Mouse (Mus musculus) layer of hippocampus, postnatal 36 days (tissue): Measurements from ENCODE around the gene Amn1. TPM values are rescaled to one million over a fixed set of nuclear protein-coding genes. Genes with fewer than 3 reads are reported as not detected.
A peak's percentile ranks its signal among the peaks of the same experiment; 100 is the strongest.
"Not testable (repeated sequence)": the region's sequence is repeated elsewhere in the genome, so short reads cannot be mapped to it uniquely, and the experiment has no call there.

Experiments used
- DNase-seq, 2 experiments: peaks; one replicate each; pipeline ENCODE4 v3.0.0; 2022
- total RNA-seq, 2 experiments: library from RNA; stranded (reverse); gene quantifications; 2 replicates each; pipeline ENCODE4 v1.2.3; 2021

The Amn1 gene
- total RNA-seq, 2 experiments from 2014 or later: 27.1 to 32.5 TPM

DNA sequence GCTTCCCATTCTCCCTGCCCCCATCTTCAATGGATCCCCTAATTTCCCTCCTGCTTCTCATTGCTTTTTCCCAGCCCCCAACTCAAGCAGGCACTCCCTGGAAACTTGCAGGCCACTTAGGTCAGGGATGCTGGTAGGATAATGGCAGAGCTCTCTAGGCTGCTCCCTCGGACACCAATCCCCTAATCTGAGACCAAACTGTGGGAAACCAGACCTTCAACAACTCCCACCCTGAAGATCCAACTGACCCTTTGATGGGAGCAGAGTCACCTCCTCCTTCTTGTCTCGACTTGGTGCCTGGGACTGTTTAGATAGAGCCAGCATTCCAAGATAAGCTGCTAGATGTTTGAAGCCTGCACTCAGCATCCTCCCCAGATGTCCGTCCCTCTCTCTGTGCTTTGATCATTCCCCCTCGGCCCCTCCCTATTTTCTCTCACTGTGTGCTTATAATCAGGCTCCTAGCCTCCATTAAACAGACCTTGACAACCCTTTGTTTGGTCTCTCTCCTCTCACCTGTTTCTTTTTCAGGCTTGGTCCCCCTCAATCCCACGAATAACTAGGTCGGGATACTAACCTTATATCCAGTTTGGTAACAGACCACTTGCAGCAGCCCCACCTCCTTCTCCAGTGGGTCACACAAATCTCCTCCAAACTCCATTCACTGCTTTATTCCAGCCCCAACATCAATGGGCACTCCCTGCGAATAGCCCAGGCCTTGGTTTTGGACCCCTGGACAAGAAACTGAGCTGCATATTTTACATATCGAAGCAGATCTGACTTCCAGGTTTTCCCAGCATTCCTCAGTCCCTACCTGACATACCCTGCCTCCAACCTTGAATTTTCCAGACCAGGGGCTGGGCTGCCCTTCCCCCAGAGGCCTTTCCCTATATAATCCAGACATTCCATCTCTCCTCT, 34.1 kb downstream of the Amn1 start:
- no peak for DNase-seq

GRCm38 (mm10) chr6:149153473-149154115, 34.9 kb downstream of the Amn1 start:
- DNase-seq: no peak

GRCm38 (mm10) chr6:149152119-149152518, 36.4 kb downstream of the Amn1 start:
- no peak for DNase-seq

DNA sequence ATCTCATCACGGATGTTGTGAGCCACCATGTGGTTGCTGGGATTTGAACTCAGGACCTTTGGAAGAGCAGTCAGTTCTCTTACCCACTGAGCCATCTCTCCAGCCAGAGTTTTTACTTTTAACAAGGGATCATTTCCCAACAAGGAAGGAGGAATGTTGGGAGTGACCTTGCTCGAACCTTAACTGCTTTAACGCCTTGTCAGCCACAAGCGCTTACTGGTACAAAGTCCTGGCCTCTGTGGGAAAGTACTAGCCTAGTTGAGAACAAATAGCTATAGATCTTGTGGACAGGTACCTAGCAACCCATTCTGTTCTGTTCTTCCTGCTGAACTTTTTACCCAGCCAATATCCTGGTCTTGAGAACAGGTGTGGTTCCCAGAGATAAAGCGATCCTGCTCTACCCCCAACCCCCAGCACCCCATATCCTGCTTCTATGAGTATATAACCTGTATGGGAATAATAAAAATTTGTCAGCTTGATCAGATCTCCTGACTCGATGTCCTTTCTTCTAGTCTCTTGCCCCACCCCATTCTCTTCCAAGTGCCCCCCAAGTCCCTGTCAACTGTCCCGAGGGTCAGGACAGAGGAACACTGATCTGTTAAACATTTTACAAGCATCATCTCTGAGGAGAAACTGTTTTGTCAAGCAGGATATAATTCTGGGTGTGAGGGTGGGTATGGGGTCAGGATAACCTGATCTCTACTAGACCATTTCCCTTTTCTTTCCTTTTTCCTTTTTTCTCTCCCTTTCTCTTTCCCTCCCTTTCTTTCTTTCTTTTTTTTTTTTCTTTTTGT, 39.9 kb downstream of the Amn1 start:
- no peak for DNase-seq

- DNase-seq: no peak
These were observed 43.4 kb downstream of the Amn1 start for GRCm38 (mm10) chr6:149145143-149145542.

DNA sequence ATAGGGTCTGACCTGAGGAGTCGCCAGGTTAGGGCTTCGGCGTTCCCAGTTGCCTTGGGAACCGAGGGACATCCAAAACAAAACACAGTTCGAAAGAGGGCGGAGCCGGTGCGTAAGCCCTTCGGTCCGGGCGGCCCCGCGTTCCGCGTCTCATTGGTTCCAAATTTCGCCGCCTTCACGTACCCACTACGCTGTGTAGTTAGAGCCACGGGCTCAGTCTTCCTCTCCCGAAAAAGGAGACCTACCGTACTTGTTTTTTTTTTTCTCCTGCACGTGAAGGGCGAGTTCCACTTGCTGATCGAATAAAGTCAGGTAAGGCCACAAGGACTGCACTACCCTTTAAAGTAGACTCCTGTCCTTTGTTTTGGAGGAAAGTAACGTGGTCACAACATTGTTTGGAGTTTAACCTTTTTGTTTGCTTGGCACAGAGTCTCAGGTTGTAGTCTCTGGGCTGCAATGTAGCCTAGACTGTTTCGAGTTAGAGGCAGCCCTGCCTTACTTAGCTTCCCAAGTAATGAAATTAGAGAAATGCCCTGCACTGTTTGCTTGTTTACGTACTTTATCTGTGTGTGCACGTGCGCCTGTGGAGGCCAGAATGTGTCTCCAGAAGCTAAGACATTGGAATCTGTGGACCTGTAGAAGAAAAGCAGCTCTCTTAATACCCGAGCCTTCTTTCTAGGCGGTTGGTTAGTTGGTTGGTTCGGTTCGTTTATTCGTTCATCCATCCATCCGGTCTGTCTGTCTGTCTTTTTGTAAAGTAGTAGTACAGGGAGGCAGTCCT, 46.9 kb downstream of the Amn1 start:
- peak; percentile 72 to 75 for DNase-seq

- DNase-seq: no peak
These were observed 49.0 kb downstream of the Amn1 start, which contains the start of gene Etfbkmt for GRCm38 (mm10) chr6:149139471-149139870. Etfbkmt (plus strand) TSS chr6:149139849.

GRCm38 (mm10) chr6:149139011-149139410, 49.5 kb downstream of the Amn1 start:
- DNase-seq: no peak

GRCm38 (mm10) chr6:149137936-149138335, 50.6 kb downstream of the Amn1 start:
- no peak for DNase-seq

GRCm38 (mm10) chr6:149135631-149136030, 52.9 kb downstream of the Amn1 start:
- no peak for DNase-seq

DNA sequence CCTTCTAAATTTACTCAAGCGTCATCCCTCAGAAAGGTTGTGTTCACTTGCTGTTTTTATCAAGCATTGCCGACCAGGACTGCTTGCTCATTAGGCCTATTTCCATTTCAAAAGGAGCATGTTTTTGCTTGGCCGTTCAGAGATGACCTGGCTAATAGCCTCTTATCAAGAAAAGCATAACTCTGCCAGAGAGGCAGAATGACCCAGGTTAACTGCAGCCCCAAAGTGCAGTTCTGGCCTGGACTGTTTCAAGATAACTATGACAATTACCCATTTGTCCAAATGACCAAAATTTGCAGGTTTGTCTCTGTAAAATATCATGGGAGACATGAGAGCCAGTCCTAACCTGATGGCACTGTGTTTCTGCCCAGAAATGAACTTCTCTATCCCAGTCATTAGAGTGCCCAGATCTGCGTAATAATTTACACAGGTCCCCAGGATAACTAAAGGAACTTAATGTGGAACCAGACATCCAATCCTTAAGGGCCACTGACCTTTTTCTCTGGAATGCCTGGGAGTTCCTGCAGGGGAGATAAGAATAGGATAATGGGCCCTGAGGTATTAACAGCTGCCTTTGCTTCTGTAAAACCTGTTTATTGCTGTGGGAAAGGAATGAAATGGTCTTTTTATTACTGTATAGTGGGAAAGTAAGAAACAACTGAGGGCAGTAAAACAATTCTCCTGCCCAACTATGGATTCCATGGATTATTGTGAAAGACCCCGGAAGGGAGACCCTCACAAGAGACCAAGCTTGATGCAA, 53.9 kb downstream of the Amn1 start:
- no peak for DNase-seq

DNA sequence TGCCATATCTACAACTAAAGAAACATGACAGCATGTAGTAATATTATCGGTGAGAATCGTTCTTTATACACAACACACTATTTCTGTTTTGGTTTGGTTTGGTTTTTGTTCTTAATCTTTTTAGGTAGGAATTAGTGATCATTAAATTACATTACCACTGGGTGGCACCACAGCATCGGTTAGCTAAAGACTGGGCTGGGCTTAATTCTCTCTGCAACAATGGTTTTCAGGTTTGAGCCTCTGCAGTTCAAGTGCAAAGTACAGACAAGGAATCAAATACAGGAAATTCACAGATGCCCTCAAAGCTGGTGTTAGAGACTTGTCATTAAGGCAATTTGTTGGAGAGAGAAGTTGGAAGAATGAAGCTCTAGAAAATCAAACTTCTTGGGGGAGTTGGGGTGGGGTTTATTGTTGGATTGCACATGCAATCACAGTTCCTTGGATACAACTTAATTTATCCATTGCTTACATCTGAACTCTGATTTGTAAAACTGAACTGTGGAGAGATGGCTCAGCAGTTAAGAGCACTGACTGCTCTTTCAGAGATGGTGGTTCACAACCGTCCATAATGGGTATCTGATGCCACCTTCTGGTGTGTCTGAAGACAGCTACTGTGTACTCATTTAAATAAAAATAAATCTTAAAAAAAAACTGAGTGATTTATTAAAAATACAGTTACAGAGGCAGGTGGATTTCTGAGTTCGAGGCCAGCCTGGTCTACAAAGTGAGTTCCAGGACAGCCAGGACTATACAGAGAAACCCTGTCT, 56.0 kb downstream of the Amn1 start:
- DNase-seq: no peak

- no peak for DNase-seq
These were observed 57.4 kb downstream of the Amn1 start for GRCm38 (mm10) chr6:149131111-149131510.

DNA sequence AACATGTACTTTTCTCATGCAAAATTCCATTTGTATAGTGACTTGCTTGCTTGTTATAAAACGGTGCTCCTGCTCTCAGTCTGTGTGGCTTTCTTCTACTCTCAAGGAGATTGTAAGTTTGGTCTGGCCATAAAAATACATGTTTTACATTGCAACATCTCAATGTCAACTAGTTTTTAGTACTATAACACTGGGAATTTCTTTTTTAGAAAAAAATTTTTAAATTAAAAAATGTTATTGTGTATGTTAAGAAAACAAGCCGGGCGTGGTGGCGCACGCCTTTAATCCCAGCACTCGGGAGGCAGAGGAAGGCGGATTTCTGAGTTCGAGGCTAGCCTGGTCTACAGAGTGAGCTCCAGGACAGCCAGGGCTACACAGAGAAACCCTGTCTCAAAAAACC, 58.6 kb downstream of the Amn1 start, which contains the start of gene Gm10203:
TSS of gene Gm10203 (plus strand) at position 301 of the 400 bp plus-strand sequence.
- DNase-seq: not testable (repeated sequence)

DNA sequence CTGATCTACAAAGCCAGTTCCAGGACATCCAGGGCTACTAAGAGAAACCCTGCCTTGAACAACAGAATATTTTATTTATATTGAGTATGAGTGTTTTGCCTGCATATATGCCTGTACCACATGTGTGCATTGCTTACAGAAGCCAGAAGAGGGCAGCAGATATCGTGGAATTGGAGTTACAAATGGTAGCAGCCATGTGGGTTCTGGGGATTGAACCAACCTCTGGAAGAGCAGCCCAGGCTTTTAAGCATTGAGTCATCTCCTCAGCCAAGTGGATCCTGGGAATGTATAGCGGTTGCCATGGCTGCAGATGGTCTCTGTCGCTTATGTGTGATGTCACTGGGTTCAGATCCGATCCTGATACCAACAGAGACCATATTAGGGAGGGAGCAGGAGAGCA, 61.8 kb downstream of the Amn1 start:
- DNase-seq: peak in 1 of 2 experiments; percentile 15

DNA sequence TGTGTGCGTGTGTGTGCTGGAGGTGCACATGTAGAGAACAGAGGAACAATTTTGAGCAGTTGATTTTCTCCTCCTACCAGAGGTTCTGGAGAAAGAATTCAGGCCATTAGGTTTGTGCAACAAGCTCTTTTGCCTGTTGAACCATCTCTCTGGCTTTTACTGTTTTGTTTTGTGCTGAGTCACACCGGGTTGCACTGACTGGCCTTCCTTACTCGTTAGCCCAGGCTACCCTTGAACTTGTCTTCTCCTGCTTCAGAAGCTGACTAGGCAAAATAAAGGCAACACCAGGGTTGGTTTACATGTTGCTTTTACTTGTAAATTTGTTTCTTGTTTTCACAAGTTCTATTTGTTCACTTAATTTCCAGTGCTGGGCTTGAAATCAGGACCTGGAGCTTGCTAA, 65.5 kb downstream of the Amn1 start:
- no peak for DNase-seq

DNA sequence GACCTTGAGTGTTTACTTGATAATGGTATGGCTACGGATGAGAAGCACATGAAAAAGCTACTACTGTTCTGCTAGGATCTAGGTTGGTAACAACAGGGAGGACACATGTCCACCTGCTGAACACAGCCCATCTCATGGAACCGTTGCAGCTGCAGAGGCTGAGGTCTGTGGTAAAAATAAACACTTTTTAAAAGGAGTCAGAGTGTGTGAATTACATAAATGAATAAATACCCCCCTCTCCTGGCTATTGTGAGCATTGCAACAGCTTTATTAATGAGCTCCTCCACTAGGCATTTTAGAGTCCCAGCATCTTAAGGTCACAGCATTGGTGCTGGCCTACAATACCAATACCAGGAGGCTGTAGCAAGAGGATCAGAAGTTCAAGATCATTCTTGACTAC, 68.7 kb downstream of the Amn1 start:
- peak in 1 of 2 experiments; percentile 35 for DNase-seq

DNA sequence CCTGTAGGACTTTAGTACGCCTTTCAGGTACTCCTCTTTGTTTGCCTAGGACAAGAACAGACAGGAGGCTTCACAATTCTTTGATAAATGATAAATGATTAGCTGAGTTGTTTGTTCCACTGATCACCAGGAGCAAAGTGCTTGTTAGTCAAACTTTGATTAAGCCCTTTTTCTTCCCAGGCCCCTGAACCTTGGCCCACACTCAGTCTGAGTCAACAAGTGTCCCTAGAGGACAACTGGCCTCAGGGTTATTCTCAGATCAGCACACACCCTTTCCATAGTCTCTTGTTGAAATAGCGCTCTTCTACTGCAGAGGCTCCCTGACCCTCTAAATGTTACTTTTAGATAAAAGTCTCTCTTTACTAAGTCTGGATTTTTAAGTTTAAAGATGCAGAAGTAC, 69.6 kb downstream of the Amn1 start:
- no peak for DNase-seq

DNA sequence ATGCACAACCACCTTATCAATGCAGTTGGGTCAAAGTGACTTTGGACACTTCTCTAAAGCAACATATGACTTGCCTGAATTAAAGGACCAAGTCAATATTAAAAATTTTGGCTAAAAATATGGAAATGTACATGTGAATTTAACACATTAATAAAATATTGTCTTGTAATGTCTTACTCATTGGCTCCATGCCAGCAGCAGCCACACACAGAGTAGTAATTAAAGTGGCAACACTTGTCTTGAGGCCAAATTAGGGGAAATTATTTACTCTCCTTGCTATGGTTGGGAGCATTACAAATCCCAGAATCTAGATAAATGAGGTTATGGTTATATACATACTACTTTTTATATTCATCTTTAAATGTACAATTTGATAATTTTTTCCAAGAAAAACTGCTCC, 71.5 kb downstream of the Amn1 start:
- no peak for DNase-seq

- no peak for DNase-seq
These were observed 79.6 kb downstream of the Amn1 start for GRCm38 (mm10) chr6:149108909-149109308.
